Mouse (Mus musculus) mature B cell (primary cell): Measurements from ENCODE around the gene Dock4.

ENCODE experiments used
- in situ Hi-C: fragments of 300-500 bp; cut with MboI; formaldehyde crosslinking; loops from 2 replicates; pipeline ENCODE4 v1.14.3; 2019

Gene Dock4

DNA sequence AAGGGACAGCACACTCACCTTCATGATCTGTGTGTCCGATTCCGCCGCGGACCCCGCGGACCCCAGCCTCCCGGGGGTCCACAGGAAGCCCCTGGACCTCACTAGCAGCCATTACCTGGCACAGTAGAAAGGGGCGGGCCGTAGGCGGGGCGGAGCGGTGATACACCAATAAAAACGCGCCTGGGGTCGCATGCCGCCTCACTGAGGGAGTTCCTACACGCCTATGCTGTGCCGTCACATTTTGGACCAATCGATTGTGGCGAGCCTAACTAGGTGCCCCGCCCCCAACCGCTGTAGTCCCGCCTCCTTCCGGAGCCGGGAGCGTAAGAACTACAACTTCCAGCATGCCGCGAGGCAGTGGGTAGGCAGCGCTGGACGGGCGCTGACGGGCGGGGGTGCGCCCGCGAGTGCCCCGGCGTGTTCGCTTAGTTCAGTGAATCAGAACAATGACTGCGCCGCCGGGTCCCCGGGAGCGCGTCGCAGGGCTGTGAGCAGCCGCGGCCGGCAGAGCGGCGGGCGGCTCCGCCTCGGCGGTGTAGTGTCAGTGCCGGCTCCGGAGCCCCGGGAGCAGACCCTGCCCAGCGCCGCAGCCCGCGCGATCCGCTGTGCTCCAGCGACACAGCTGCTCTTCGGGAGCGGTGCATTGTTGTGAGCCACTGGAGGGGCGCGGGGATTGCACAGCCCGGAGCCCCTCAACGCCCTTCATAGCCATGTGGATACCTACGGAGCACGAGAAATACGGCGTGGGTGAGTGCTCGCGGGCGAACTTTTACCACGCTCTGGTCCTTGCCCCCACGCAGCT, at the start of gene Dock4, which contains the start of gene Zfp277:
Gene Dock4 (plus strand): TSS at position 305 of the 802 bp plus-strand sequence.
Gene Zfp277 (minus strand): TSS at position 255 of the 802 bp plus-strand sequence.
- in situ Hi-C loops: loop anchor here (25.0 kb wide), 1 partner anchor 409 kb away; the partner anchor contains the start of gene Arl4a

DNA sequence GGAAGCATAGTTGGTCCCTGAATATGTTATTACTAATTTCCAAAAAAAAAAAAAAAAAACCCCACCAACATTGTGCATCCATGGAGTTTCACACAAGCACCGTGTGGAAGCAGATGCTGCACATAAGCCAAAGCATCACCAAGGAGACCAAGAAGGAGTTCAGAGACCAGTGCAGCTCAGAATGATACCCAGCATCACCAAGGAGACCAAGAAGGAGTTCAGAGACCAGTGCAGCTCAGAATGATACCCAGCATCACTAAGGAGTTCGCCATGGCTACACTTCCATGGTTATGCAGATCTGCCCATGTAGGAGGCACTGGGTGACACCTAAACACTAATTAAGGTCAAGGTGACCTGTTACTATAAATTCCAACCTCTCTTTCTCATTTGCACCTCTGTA, 46.8 kb upstream of the Dock4 start:
- in situ Hi-C loops: no loop called here

GRCm38 (mm10) chr12:40399386-40399785, 46.4 kb upstream of the Dock4 start:
- in situ Hi-C loops: no loop called here

DNA sequence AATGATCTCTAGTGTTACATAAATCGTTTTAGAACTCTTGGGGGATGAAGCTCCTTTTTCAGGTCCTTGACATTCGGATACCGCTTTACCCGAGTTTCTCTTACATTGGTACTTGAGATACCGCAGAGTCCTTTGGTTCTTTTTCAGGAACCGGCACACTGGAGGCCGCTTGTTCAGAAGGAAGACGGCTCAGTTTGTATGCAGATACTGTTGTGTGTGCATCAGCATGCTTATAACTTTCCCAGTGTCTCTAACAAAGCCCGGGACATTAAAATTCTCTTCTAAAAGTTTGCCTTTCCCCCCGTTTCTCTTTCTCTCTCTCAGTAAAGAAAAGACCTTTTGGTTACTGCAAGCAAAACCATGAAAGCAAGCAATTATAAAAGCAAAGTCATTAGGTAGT, 45.9 kb upstream of the Dock4 start:
- in situ Hi-C loops: no loop called here

- in situ Hi-C loops: no loop called here
Observed at GRCm38 (mm10) chr12:40414682-40415311, 31.0 kb upstream of the Dock4 start.

DNA sequence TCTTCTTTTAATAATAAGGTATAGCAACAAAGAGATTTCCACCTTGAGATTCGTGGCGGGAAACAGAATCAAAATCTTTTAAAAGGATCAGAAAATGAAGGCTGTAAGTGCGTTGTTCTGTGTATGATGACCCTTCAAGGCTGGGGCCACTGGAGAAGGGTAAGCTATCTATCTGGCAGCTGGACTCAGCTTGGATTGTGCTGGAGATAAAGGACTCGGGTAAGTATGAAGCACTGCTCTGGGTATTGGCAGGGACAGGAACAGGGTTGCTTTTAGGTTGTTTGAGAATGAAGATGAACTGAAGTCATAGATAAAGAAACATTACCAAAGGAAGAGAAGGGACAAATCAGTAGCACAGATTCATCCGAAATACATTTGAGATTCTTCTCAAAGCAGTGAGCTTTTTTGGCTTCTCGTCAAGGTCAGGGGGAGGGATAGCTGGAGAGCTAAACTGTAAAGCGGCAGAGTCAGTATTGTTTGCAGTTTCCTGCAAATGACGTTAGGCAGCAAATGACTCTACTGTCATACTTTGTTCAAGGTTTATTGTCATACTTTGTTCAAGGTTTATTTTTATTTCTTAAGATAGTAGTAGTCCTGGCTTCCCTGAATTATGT, 30.3 kb upstream of the Dock4 start:
- in situ Hi-C loops: no loop called here

- in situ Hi-C loops: no loop called here
Observed at GRCm38 (mm10) chr12:40417257-40417656, 28.5 kb upstream of the Dock4 start.

- in situ Hi-C loops: loop anchor here (25.0 kb wide), 1 partner anchor 388 kb away; the partner anchor contains the start of gene Arl4a
Observed at GRCm38 (mm10) chr12:40424991-40425390, 20.8 kb upstream of the Dock4 start.

- in situ Hi-C loops: loop anchor here (25.0 kb wide), 1 partner anchor 390 kb away; the partner anchor contains the start of gene Arl4a
Observed at GRCm38 (mm10) chr12:40427606-40428005, 18.1 kb upstream of the Dock4 start.

- in situ Hi-C loops: loop anchor here (25.0 kb wide), 1 partner anchor 393 kb away; the partner anchor contains the start of gene Arl4a
Observed at GRCm38 (mm10) chr12:40429976-40430375, 15.8 kb upstream of the Dock4 start.

DNA sequence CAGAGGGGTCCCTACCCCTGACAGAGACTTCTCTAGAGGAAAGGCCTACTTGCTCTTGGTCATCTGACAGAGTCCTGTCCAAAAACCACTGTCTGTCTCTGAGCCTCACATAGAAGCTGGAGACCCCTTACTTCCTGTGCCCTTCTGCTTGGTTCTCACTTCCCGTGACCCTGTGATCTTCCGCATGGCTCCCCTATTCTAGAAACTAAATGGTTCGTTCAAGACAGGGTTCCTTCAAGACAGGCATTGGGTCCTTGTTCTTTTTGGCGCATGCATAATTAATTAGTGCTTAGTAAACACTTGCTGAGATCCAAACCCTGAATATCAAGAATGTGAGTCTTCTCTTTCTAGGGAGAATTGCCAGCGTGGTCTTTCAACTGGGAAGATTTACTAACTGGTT, 14.7 kb upstream of the Dock4 start:
- in situ Hi-C loops: loop anchor here (25.0 kb wide), 1 partner anchor 394 kb away; the partner anchor contains the start of gene Arl4a

- in situ Hi-C loops: loop anchor here (25.0 kb wide), 1 partner anchor 397 kb away; the partner anchor contains the start of gene Arl4a
Observed at GRCm38 (mm10) chr12:40434101-40434500, 11.7 kb upstream of the Dock4 start.

DNA sequence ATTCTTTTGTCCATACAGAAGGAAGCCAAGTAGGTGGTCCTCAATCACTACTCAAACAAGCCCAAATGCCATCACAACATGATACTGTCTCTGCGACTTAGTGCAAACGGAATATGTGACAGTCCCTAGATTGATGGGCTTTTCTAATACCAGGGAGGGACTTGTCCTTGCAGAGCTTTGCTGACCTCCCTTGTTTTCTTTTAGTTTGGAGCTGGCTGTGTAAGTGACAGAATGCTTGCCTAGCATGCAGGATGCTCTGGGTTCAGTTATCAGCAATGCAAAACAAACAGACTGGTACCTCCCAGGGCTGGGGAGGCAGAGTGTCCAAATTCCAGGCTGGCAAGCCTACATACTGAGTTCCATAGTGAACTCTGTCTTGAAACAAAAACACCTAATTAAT, 7.7 kb upstream of the Dock4 start:
- in situ Hi-C loops: loop anchor here (25.0 kb wide), 1 partner anchor 401 kb away; the partner anchor contains the start of gene Arl4a

- in situ Hi-C loops: loop anchor here (25.0 kb wide), 1 partner anchor 408 kb away; the partner anchor contains the start of gene Arl4a
Observed at GRCm38 (mm10) chr12:40445206-40445605, 546 bp upstream of the Dock4 start.

GRCm38 (mm10) chr12:40446450-40447381, 964 bp downstream of the Dock4 start:
- in situ Hi-C loops: loop anchor here (25.0 kb wide), 1 partner anchor 409 kb away; the partner anchor contains the start of gene Arl4a

GRCm38 (mm10) chr12:40447561-40448355, 2.0 kb downstream of the Dock4 start:
- in situ Hi-C loops: loop anchor here (25.0 kb wide), 1 partner anchor 410 kb away; the partner anchor contains the start of gene Arl4a

DNA sequence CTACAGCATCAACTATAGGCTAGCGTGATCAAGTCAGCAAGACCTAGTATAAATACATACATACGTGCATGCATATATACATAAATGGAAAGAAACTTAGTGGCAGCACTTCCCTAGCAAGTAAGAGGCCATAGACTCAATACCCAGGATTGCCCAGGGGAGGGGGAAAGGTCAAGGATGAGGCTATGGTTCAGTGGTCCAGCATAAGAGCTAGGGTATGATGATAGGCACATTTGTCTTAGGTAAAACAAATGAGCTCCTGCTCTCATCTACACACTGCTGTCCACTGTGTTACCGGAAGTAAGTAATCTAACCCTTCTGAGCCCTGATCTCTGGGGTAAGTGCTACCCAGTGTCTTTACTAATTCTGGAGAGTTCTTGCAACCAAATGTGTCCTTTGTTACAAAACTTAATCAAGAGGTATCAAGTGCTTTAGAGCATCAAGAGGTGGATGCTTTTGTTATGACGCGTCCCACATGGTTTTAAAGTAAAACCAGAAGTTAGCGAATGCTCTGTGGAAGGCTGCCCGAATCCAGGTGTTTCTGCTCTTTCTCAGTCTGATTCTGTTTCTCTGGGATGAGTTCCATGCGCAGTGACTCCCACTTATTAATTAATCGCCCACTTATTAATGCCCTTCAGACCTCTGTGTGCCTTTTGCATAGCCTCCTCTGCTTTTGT, 3.5 kb downstream of the Dock4 start:
- in situ Hi-C loops: loop anchor here (25.0 kb wide), 1 partner anchor 412 kb away; the partner anchor contains the start of gene Arl4a

GRCm38 (mm10) chr12:40456517-40456916, 10.8 kb downstream of the Dock4 start:
- in situ Hi-C loops: no loop called here

- in situ Hi-C loops: no loop called here
Observed at GRCm38 (mm10) chr12:40458977-40459376, 13.2 kb downstream of the Dock4 start.
